Mouse (Mus musculus): ENCODE results near the gene Tcea3. TPM values are rescaled to one million over a fixed set of nuclear protein-coding genes. Genes with fewer than 3 reads are reported as not detected.

Tcea3 gene
- polyA plus RNA-seq (2015; fragmentation: Nextera tagmentation; extraction: Ambion mirVana): 23.6 and 25.0 TPM in 2 replicates

DNA sequence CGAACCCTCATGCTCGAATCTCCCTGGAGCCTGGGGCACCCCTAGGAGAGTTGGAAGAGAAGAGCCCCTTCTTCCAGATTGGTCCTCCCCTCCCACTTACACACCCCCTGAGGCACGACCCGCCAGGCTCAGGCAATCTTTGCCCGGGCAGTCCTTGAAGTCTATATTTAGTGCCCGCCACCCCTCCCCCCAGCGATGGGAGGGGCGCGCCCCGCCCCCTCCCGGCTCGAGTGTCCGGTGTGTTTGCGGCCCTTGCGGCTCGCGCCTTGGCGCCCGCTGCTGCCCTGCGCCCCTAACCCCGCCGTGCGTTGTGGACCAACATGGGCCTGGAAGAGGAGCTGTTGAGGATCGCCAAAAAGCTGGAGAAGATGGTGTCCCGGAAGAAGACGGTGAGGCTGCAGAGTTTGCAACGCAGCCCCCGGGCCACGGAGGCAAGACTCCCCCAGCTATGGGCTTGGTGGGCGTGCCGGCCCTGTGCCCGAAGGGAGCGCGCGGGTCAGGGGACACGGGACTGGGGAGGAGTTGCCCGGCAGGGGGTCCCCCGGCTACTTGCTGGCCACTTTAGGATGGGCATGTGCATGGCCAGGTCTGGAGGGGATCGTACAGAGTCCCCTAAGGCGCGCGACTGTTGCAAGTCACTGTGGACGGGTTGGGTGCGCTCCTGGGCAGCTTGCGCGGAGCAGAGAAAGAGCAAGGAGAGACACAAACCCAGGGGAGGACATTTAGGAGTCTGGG is at the start of gene Tcea3:
TSS of gene Tcea3 (plus strand) at position 1 of the 735 bp plus-strand sequence.
- H3K4me1 ChIP-seq (replicated peaks; ENCODE audit: control insufficient read depth, insufficient read depth, low read length): peaks cover 10% of the 10 kb centered on the region; the same call in 1 of the 2 replicates
- peak; percentile 29; the same call in 1 of the 2 replicates for ATAC-seq

GRCm38 (mm10) chr4:136198846-136199245 is 48.7 kb upstream of the Tcea3 start:
- no peaks in the 10 kb centered on the region for H3K9me3 ChIP-seq (ENCODE audit: control insufficient read depth)
- no peaks in the 10 kb centered on the region for H3K27me3 ChIP-seq (replicated peaks; ENCODE audit: control insufficient read depth, insufficient read depth, low read length)
- no peaks in the 10 kb centered on the region for H3K4me1 ChIP-seq (replicated peaks; ENCODE audit: control insufficient read depth, insufficient read depth, low read length)
- H3K9ac ChIP-seq (ENCODE audit: low read depth, low read length): no peak overlapping the region
- H3K36me3 ChIP-seq (ENCODE audit: control insufficient read depth, insufficient read depth): no peaks in the 10 kb centered on the region
- H3K4me2 ChIP-seq (replicated peaks; ENCODE audit: low read depth): no peak overlapping the region
- TF ChIP-seq CTCF (IDR thresholded peaks at IDR 0.05; ENCODE audit: low read depth): no peak
- no peak overlapping the region for H3K4me3 ChIP-seq (ENCODE audit: low read depth, low read length)
- no peak overlapping the region for H3K27ac ChIP-seq (ENCODE audit: low read depth, low read length)
- WGBS: 57% methylated on average over 7 of the region's 7 CpGs
- ATAC-seq: peak; percentile 38; the same call in 1 of the 2 replicates

More for the DNA sequence above, at the start of gene Tcea3:
- under 1% methylated on average over 46 of the region's 46 CpGs for WGBS
- Histone ChIP-seq H3K9me3 (ENCODE audit: control insufficient read depth) (no peaks in the 10 kb centered on the region), H3K4me2 (replicated peaks; ENCODE audit: low read depth) (peak within 1 kb of the TSS; percentile 99), H3K27ac (ENCODE audit: low read depth, low read length) (peak within 1 kb of the TSS; percentile 21; the same call in 1 of the 2 replicates), H3K4me3 (ENCODE audit: low read depth, low read length) (peak within 1 kb of the TSS; percentile 50), H3K9ac (ENCODE audit: low read depth, low read length) (peak within 1 kb of the TSS; percentile 51), H3K27me3 (replicated peaks; ENCODE audit: control insufficient read depth, insufficient read depth, low read length) (peaks cover 6% of the 10 kb centered on the region; the same call in 1 of the 2 replicates), H3K36me3 (ENCODE audit: control insufficient read depth, insufficient read depth) (no peaks in the 10 kb centered on the region; the same call in 1 of the 2 replicates)
- TF ChIP-seq CTCF (IDR thresholded peaks at IDR 0.05; ENCODE audit: low read depth): no peak

DNA sequence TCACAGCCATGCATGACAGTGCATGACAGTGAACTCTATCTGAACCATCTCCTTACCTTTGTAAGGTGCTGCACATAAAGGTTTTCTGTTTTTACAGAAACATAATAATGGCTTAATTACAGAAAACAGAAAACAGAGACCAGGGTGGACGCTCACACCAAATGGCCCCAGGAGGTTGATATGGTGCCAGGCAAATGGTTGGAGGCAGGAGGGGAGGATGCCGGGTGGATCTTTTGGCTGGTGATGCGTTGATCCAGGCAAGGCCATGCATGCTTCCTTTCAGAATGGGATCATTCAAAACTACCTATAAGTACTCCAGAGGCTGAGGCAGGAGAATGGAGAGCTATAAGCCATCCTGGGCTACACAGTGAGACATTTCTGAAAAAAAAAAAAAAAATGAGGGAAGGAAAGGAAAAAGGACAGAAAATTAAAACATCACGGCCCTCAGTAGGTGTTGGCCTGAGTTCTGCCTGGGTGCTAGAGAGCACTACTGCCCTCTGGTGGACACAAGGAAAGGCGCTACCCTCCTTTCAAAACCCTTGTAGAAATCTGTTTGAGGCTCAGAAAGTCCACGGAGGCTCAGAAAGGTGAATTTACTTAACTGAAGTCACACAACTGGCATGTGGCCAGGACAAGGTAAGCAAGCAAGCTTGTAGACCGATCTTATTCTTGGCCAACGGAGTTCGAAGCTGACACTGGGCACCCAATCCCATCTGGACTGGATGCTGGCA is 47.8 kb upstream of the Tcea3 start:
- no peak overlapping the region for H3K9ac ChIP-seq (ENCODE audit: low read depth, low read length)
- no peak overlapping the region for H3K4me2 ChIP-seq (replicated peaks; ENCODE audit: low read depth)
- H3K4me3 ChIP-seq (ENCODE audit: low read depth, low read length): no peak overlapping the region
- no peaks in the 10 kb centered on the region for H3K27me3 ChIP-seq (replicated peaks; ENCODE audit: control insufficient read depth, insufficient read depth, low read length)
- 30% methylated on average over 9 of the region's 9 CpGs for WGBS
- no peak for ATAC-seq
- no peaks in the 10 kb centered on the region for H3K9me3 ChIP-seq (ENCODE audit: control insufficient read depth)
- H3K36me3 ChIP-seq (ENCODE audit: control insufficient read depth, insufficient read depth): no peaks in the 10 kb centered on the region
- no peak overlapping the region for H3K27ac ChIP-seq (ENCODE audit: low read depth, low read length)
- H3K4me1 ChIP-seq (replicated peaks; ENCODE audit: control insufficient read depth, insufficient read depth, low read length): no peaks in the 10 kb centered on the region
- peak; percentile 94 for TF ChIP-seq CTCF (IDR thresholded peaks at IDR 0.05; ENCODE audit: low read depth)

DNA sequence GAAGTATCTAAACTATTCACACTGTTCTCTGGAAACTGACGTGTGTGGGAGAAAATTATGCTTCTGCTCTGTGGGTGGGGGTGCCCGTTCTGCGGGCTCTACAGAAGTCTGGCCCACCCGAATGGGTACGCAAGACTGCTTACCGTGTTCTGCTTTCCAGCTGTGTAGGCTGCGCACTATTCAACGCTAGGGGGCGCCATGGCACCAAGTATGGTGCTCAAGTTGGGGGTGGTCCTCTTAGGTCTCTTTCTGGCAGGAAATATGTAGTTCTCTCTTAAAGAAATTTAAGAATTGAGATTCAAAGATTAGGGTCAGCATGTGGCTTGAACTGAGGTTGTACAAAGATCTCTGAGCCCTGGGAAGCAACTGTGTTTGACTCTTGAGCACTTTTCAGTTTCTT is 45.0 kb upstream of the Tcea3 start:
- H3K4me1 ChIP-seq (replicated peaks; ENCODE audit: control insufficient read depth, insufficient read depth, low read length): peaks cover 6% of the 10 kb centered on the region; the same call in 1 of the 2 replicates
- H3K9me3 ChIP-seq (ENCODE audit: control insufficient read depth): no peaks in the 10 kb centered on the region
- no peaks in the 10 kb centered on the region for H3K27me3 ChIP-seq (replicated peaks; ENCODE audit: control insufficient read depth, insufficient read depth, low read length)
- no peaks in the 10 kb centered on the region for H3K36me3 ChIP-seq (ENCODE audit: control insufficient read depth, insufficient read depth)
- no peak for ATAC-seq
- H3K27ac ChIP-seq (ENCODE audit: low read depth, low read length): no peak overlapping the region
- no peak overlapping the region for H3K4me2 ChIP-seq (replicated peaks; ENCODE audit: low read depth)
- peak; percentile 93 for TF ChIP-seq CTCF (IDR thresholded peaks at IDR 0.05; ENCODE audit: low read depth)
- H3K9ac ChIP-seq (ENCODE audit: low read depth, low read length): no peak overlapping the region
- 10% methylated on average over 9 of the region's 9 CpGs for WGBS
- no peak overlapping the region for H3K4me3 ChIP-seq (ENCODE audit: low read depth, low read length)

DNA sequence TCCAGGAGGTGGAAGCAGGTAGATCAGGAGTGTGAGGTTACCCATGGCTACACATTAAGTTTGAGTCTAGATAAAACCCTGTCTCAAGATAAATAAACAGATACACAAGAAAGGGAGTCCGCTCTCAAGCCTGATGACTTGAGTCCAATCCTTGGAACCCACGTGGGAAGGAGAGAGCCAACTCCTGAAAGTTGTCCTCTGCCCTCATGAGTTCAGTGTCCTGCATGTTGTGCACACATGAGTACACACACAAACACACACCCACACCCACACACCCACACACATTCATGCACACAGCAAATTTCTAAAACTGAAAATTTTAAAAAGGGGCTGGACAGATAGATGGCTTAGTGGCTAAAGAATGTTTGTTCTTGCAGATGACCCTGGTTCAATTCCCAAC is 42.8 kb upstream of the Tcea3 start:
- WGBS: 62% methylated on average over 2 of the region's 2 CpGs
- Histone ChIP-seq H3K36me3 (ENCODE audit: control insufficient read depth, insufficient read depth) (no peaks in the 10 kb centered on the region), H3K27ac (ENCODE audit: low read depth, low read length) (no peak overlapping the region), H3K4me3 (ENCODE audit: low read depth, low read length) (no peak overlapping the region), H3K4me1 (replicated peaks; ENCODE audit: control insufficient read depth, insufficient read depth, low read length) (peaks cover 6% of the 10 kb centered on the region; the same call in 1 of the 2 replicates), H3K9ac (ENCODE audit: low read depth, low read length) (no peak overlapping the region), H3K9me3 (ENCODE audit: control insufficient read depth) (no peaks in the 10 kb centered on the region), H3K27me3 (replicated peaks; ENCODE audit: control insufficient read depth, insufficient read depth, low read length) (no peaks in the 10 kb centered on the region), H3K4me2 (replicated peaks; ENCODE audit: low read depth) (no peak overlapping the region)
- no peak for TF ChIP-seq CTCF (IDR thresholded peaks at IDR 0.05; ENCODE audit: low read depth)
- ATAC-seq: no peak
